Mouse (Mus musculus) monocyte, adult 2 months (primary cell): ENCODE data around the gene Aox2.

ENCODE experiments used
- DNase-seq, 2 experiments: peaks; one replicate each; pipeline ENCODE4 v3.0.0; 2022; ENCODE audit warnings: low spot score in 2 of 2, low read depth in 1 of 2

The Aox2 gene

GRCm38 (mm10) chr1:58278026-58278425 lies at the start of gene Aox2:
Aox2 (plus strand) TSS chr1:58278326.
- DNase-seq = no peak

GRCm38 (mm10) chr1:58228916-58229315 lies 49.2 kb upstream of the Aox2 start:
- no peak for DNase-seq

- no peak for DNase-seq
Measured at GRCm38 (mm10) chr1:58229774-58230173, 48.4 kb upstream of the Aox2 start.

GRCm38 (mm10) chr1:58230542-58230941 lies 47.6 kb upstream of the Aox2 start:
- DNase-seq = no peak

DNA sequence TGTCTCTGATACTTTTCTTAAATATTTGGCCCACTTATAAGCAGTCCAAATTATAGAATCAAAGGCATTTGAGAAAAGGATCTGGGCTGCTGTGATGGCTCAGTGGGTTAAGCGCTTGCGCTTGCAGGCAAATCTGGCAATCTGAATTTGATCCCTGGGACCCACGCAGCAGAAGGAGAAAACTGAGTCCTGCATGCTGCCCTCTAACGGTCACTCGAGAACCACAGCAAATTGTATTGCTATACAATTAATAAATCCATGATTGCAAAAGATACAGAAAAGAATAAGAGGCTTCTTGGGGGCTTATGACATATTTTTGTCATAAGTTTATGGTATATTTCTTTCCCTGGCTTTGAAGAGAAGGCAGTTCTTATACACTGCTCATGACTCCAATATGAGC lies 42.7 kb upstream of the Aox2 start:
- no peak for DNase-seq

DNA sequence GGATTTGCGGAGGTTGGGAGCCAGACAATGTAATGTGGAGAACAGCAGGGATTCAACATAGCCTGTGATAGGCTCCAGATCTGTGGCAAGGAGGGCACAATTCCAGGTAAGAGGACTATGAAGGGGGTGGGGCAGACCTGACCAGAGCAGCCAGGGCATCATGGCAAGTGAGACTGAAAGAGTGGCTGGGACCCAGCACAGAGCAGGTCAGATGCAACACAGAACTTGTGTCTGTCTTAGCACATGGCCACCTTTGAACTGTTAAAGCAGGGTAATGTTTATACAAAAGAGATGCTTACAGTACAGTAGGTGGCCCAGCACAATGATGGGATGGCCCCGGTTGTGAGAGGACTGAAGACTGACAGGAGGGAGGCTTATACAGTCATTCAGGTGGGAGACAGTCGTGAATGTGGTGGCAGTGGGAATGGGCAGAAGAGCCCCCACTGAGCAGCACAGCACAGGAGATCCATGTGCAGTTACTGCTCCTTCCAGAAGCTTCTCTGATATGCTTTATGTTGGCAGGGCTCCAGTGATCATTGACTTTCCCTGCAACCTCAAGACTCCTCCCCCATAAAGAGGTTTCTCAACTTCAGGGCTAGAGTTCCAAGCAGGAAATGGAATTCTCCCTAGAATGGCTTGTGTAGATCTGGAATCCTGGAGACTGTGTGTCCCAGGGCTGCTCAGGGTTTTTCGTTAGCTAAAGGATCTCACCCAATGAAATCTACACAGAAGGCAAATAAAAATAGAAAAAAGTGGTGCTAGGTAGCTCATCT lies 40.4 kb upstream of the Aox2 start:
- DNase-seq = no peak

- no peak for DNase-seq
Measured at GRCm38 (mm10) chr1:58238440-58238839, 39.7 kb upstream of the Aox2 start.

GRCm38 (mm10) chr1:58238961-58239360 lies 39.2 kb upstream of the Aox2 start:
- DNase-seq = no peak

GRCm38 (mm10) chr1:58240347-58240746 lies 37.8 kb upstream of the Aox2 start:
- no peak for DNase-seq

GRCm38 (mm10) chr1:58244487-58244886 lies 33.6 kb upstream of the Aox2 start:
- DNase-seq = no peak

DNA sequence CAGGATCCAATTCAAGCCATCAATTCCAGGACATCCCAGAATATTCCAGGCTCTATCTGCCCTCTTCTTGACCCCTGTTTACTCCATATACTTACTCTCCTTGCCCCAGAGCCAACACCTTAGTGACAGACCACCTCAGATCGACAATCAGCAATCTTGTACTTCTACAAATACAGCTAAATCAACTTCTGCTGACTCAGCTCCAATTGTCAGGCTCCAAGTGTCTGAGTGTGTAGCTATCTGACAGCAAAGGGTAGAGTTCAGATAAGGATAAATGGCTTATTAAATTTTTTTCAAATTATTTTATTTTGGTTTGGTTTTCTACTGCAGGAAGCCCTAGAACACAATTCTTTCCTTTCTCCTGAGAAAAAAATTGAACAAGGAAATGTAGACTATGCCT lies 29.6 kb upstream of the Aox2 start:
- no peak for DNase-seq

GRCm38 (mm10) chr1:58253466-58253865 lies 24.7 kb upstream of the Aox2 start:
- no peak for DNase-seq

- DNase-seq = no peak
Measured at GRCm38 (mm10) chr1:58257195-58257991, 20.7 kb upstream of the Aox2 start.

DNA sequence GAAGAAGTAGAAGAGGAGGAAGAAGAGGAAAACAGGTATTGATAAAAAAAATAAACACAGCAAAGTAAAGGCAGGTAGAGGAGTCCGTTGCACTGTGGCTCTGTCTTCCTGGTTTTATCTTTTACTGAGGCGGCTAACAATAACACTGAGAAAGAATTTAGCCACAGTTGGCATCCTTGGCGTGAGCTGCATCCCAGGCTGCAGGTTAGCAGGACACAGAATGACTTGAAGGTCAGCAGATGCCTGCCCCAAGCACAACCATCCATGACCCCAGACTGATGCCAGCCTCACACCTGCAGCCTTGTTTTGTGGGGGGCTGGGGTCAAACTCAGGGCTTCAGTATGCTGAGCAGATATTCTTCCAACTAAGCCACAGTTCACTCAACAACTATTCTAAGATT lies 17.8 kb upstream of the Aox2 start:
- DNase-seq = no peak

- DNase-seq = no peak
Measured at GRCm38 (mm10) chr1:58268231-58268630, 9.9 kb upstream of the Aox2 start.

- no peak for DNase-seq
Measured at GRCm38 (mm10) chr1:58270807-58271569, 7.1 kb upstream of the Aox2 start.

DNA sequence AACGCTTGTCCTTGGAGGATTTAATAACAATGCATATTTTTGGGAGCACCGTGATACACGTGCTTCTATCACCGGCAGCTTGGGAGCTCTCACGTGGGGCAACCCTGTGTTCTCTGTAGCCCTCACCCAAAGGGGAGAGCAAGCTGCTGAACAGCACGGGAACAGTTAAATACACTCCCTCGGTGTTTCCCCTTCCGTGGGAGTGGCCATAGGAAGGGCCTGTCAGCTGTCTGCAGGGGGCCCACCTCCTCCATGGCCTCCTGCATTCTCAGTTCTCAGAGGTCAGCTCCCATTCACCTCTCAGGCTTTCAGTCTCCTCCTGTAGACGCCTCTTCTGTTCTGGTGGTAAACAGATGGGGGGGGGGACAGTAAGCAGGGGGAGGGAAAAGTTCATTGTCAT lies 2.2 kb upstream of the Aox2 start:
- DNase-seq = no peak

- no peak for DNase-seq
Measured at GRCm38 (mm10) chr1:58278513-58278912, 387 bp downstream of the Aox2 start.

DNA sequence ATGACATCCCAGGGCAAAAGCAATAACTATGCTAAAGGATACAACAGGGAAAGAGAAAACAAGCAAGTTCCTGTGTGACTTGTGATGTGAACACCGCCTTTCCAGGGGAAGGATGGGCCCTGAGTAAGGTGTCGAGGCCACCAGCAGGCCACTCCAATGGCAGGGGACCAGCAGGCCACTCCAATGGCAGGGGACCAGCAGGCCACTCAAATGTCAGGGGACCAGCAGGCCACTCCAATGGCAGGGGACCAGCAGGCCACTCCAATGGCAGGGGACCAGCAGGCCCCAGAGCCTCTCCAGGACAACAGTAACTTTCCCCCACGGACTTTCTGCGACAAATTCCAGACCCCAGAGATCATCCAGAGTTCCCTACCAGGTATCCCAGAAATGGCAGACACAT lies 2.3 kb downstream of the Aox2 start:
- no peak for DNase-seq

DNA sequence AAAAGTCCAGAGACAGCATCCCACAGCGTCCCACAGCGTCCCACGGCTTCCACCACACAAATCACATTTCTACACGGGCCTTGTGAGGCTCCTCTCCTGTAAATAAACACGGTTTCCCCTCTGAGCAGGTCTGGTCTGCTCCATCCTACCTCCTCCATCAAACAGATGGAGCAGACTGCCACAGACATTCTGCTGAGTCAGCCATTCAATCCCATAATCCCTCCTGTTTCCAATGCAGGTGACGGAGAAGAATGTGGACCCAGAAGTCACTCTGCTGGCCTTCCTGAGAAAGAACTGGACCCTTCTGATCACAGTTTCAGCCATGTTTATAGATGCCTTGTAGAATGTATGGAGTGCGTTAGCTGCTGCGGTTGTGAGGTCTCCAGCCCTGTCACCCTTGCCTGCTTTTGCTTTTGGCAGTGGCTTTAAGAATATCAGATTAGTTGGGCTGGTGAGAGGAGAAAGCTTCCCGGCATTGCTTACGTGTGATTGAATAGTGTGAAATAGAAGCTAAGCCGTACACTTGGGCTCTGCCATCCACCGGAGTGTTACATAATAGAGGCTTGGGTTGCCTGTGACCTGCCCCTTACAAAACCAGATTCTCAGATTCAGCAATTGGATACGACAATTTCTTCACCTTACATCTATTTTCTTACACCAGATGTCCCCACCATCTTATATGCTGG lies 3.0 kb downstream of the Aox2 start:
- no peak for DNase-seq

- DNase-seq = no peak
Measured at GRCm38 (mm10) chr1:58281625-58281988, 3.5 kb downstream of the Aox2 start.
